Mouse (Mus musculus): ENCODE data around the gene Hmox2.

The Hmox2 gene

DNA sequence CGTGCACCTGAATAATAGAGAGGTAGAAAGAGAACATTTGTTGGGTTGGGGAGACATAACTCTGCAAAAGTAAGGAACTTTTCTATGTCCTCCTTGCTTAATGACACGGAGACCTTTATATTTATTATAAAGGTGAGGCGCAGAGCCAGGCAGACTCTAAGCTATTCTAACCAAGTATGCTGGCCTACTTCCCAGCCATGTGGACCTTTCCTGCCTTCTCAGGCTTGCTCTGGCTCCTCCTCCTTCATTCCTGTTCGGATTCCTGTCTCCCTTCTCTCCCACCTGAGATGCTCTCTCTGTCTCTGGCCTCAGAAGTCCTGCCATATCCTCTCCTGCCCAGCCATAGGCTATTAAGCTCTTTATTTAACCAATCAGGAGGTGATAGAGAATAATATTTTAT, 895 bp upstream of the Hmox2 start:
- DNase-seq (ENCODE audit: low spot score), result no peak

DNA sequence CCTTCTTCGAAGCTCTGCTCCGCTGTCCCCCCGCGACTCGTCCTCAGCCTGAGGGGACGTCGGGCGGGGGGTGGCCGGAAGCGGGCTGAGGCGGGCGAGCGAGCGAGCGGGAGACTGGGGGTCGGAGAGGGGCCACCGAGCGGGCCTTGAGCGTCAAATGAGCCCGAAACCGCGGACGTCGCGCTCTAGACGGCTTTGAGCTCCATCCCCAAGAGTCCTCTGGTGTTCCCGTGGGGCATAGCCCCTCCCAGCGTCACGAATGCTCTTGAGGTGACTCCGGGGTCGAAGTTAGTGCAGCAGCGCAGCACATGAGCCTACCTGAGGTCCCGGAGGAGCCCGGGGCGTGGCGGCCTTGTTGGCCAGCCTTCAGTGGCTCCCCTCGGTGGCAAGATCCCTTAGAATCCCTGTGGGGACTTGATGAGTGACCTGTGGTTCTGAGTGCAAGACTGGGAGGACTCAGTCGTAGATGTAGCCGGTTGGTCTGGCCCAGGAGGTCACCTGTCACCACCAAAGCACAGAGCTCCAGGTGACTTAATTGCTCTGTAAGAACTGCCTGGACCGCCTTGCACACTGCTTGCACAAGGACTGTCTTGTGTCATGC, 467 bp downstream of the Hmox2 start:
- no peak for DNase-seq (ENCODE audit: low spot score)

DNA sequence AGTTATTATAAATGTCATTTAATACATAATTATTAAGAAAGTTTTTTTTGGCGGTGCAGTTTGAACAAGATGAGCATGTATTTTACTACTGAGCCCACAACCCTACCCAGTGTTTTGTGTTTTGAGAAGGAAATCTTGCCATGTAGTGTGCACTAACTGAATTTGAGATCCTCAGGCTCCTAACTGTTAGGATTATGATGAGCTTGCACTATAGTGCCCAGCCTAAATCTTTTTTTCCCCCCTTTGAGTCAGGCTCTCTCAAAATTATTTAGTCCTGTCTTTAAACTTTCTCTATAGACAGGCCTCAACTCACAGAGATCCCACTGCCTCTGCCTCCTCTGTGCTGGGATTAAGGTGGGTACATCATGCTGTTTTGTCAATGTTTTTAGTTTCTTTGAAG, 1.4 kb downstream of the Hmox2 start:
- no peak for DNase-seq (ENCODE audit: low spot score)

DNA sequence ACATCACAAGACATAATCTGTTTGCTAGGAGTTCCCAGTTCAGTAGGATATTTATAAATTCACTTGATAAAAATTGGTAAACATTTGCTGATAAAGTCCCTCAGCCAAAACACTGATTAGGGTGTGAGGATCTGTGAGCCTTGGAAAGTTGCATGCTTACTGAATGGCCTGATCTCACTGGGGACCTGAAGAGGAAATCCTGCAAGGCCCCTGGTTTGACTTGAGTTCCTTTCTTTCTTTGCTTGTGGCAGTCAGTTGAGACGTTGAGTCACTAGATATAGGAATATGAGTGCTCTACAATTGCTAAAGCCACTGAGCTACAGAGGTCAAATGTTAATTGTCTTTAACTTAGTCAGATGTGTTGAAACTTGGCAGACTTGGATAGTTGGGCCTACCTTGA, 1.8 kb downstream of the Hmox2 start:
- no peak for DNase-seq (ENCODE audit: low spot score)

DNA sequence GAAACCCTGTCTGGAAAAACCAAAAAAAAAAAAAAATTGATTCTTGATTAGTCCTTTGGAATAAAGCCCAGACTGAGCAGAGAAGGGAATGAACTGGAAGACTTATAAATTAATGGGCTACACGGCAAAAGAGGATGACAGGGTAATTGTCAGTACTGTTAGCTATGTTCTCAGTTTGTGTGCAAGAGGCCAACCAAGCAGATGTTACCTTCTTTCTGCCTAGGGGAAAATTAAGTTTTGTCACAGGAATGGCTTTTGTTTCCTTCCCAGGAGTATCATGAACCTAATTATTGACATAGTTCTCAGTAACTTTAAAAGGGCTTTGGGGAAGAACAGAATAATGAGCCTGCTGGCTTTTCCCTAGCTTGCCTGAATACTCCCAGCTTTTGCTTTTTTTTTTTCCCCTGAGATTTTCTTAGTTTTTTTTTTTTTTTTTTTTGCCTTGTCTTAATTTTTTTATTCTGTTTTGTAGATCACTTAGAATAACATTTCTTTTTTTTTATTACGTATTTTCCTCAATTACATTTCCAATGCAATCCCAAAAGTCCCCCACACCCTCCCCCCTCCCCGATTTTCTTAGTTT, 4.7 kb downstream of the Hmox2 start:
- DNase-seq (ENCODE audit: low spot score), result no peak

DNA sequence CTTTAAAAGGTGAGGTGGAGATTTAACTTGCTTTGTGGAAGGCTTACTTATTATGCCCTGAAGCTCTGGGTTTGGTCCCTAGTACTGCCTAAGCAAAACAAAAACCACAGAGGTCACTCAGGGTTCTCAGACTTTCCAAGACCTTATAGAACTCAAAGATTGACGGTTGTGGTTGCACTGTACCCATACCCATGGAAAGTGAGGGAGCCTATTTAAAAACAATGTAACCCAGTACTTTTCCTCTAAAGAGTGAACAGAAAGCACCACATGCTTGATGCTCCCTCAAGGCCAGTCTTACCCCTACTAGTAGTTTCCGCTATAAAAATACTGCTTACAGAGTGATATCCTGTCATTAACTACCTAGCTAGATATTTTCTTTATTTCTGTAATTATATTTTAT, 10.1 kb downstream of the Hmox2 start:
- DNase-seq (ENCODE audit: low spot score), result no peak

DNA sequence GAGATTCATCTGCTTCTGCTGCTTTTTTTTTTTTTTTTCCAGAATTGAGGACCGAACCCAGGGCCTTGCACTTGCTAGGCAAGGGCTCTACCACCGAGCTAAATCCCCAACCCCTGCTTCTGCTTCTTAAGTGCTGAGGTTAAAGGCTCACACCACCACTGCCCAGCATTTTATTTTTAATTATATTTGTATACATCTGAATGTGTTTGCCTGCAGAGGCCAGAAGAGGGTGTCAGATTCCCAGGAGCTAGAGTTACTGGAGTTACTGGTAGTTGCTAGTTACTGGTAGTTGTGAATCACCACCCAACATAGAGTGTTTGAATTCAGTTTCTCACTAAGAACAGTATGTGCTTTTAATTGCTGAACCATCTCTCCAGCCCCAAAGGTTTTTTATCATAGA, 13.8 kb downstream of the Hmox2 start:
- no peak for DNase-seq (ENCODE audit: low spot score)

DNA sequence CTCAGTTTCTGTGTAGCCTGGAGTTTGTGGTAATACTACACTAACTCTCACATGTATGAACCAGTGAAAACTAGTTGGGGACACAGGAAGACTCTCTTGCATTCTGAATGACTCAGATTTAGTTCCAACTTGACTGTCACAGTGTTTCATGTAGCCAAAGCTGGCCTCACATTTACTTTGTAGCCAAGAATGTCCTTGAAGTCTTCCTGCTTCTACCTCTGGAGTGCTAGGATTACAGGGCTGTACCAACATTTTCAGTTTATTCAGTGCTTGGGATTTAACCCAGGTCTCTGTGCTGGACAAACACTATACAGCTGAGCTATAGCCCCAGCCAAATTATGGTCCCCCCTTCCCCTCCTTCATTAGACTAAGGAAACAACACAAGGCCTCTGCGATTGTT, 16.0 kb downstream of the Hmox2 start:
- DNase-seq (ENCODE audit: low spot score), result no peak

DNA sequence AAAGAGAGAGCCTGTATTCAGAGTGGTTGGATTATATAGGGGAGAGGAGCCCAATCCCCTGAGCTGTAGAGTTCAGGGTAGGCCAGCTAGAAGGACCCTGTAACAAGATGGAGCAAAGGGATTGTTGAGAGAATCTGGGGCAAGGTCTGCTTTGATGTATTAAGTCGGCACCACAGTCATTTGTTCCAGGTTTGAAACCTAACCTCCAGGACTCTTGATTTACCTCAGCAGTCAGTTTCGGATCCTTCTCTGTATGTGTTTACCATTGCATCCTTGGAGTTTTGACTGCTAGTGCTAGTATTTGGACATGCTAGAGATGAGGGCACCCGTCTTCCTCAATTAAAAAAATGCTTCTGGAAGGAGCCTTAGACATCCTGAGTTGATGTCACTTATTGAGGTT, 26.0 kb downstream of the Hmox2 start:
- no peak for DNase-seq (ENCODE audit: low spot score)

DNA sequence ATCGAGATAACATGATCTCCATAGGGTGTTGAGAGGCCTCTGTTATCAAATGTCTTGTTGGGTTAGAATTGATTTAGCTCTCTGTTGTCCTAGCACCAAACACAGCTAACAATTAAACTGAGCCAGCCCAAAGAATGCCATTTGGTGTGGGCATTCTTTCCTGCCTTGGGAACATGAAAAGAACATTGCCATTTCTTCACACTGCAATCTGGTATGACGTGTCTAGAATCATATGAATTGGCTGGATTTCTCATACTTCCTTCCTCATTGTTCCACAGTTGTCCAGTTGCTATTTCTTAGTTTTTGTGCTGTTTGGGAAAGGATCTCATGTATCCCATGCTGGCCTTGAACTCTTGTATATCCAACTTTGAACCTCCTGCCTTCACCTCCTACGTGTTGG, 27.9 kb downstream of the Hmox2 start:
- DNase-seq (ENCODE audit: low spot score), result no peak

DNA sequence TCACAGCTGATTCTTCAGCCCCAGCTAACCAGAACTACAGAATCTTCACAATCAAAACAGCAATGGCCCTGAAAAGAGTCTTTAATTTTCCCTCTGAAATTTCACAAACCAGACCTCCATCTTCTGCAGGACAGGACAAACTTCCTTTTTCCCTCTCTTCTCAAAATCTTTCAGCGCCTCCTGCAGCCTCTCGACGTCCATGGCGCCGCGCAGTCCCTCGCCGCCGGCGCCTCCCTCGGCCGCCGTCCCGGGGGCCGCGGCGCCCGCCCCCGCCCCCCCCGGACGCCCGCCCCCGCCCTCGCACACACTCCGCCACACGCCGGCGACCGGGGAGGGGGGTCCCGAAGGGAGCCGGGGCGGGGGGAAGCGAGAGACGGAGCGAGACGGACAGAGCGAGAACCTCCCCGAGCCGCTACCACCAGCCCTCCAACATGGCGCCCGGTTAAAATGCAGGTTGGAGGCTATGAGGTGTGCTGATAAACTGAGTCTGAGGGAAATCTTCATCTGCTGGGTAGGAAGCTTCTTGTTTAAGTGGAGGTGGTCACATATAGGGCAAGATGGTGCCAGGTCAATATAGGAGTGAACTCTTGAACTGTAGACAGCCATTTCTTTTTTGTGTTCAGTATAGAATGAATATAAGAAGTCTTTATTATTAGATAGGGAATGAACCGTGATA, 30.6 kb downstream of the Hmox2 start:
- DNase-seq (ENCODE audit: low spot score), result peak; percentile 29

DNA sequence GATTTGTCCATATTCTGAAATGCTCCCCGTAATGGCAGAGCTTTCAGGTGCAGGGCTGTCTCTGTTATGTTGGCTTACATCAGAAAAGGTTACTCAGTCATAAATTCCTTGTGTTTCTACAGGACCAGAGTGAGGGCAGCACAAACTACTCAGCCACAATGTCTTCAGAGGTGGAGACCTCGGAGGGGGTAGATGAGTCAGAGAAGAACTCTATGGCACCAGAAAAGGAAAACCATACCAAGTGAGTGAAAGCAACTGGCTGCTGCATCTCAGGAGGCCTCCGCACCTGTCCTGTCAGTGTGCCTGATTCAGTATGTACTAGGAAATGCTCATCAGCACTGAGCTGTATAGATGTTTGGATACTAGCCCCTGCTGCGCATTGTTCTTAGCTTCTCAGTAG, 36.3 kb downstream of the Hmox2 start:
- no peak for DNase-seq (ENCODE audit: low spot score)

DNA sequence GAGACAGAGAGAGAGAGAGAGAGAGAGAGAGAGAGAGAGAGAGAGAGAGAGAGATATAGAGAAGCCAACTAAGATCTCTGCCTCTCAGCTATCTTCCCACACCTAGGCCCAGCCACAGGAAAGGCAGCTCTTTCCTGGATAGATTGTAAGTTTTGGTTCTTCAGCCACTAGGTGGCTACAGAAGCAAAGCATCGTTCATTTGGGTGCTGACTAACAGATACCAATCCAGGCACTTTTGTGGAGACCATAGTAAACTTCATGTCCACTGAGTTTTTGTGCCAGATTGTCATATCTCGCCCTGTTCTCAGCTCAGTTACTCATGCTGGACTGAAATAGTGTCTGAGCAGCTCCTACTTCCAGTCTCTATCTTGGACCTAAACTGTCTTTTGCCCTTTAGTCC, 37.1 kb downstream of the Hmox2 start:
- peak; percentile 21 for DNase-seq (ENCODE audit: low spot score)

DNA sequence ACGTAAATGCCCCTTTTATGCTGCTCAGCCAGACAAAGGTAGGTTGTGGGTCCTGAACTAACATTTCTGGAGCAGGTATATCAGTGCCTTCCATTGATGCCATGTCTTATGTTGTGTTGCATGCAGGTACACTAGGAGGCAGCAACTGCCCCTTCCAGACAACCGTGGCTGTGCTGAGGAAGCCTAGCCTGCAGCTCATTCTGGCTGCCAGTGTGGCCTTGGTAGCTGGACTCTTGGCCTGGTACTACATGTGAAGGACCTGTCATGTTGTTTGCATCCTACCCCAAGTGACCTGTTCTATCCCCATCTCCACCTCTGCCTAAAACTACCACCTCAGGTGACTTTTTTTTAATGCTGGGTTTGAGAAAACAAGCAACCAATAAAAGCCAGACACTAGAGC, 39.7 kb downstream of the Hmox2 start:
- DNase-seq (ENCODE audit: low spot score), result no peak

DNA sequence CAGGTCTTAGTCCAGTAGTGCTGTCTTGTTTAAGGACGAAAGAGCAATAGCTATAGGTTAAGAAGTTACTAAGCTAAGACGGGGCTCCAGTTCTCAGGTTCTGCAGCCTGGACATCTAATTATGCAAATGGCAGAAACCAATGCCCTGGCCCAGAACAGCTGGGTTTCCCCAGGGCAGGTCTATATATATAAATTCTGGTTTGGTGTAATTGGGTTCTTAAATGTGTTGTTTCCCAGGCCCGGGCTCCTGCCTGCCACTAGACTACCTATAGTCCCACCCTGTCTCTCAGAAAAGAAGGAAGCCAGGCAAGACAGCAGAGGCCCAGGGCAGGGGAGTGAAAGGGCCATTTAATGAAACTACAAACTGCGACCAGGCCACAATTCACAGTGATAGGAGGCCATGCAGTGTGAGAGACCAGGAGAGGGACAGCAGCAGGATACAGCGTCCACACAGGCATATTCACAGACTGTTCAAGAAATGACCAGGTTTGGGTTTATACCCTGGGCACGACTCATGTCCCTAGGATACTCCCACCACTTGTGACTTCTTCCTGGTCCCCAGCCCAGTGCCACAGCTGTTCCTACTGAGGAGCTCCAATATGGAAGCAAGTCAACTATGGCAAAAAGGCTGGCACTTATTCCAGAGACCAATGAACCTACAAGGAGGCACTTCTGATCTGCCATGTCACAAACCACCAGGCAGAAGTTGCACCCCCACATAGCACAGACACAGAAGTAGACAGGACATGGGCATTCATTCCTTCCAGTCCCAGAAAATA, 41.0 kb downstream of the Hmox2 start:
- no peak for DNase-seq (ENCODE audit: low spot score)

DNA sequence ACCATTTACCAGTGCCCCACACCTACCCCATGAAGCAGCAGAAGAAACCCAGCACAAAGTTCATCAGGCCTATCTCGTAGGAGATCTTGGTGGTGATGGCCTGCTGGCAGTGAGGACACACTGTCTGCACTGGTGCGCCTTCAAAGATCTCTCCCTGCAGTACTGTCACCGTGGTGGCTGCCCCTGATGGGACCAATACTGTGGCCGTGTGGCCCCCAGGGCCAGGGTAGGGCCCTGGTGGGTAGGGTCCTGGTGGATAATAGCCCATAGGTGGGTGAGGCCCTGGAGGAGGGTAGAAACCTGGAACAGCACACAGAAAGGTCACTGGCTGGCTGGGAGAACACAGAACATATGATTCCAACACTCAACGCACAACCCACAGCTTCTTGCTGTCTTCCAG, 42.6 kb downstream of the Hmox2 start:
- DNase-seq (ENCODE audit: low spot score), result no peak

DNA sequence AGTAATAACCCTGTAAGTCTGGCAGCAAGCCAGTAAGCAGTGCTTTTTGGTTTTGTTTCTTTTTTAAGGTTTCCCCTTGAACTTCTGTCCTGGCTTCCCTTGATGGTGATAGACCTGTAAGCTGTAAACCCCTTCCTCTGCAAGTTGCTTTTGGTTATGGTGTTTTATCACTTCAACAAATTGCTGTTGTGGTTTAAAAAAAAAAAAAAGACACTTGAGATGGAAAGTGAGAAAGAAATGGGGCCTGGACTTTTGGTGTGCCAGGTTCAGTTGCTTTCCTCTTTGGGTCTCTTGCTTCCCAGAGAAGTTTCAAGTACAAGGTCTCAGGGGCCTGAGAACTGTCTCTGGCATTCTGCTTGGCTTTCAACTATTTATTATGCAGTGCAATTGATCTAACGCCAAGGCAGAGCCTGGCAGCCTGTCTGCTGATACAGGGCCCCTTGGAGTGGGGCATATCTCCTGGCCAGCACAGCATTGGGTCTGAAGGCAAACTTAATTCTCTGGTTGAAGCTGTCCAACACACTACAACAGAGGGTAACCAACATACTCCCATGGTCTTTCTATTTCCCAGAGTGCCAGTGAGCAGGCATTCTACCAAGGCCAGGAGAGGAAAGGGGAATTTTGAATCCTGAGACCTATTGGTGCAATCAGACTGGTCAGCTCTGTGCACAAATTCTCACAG, 47.3 kb downstream of the Hmox2 start:
- no peak for DNase-seq (ENCODE audit: low spot score)

DNA sequence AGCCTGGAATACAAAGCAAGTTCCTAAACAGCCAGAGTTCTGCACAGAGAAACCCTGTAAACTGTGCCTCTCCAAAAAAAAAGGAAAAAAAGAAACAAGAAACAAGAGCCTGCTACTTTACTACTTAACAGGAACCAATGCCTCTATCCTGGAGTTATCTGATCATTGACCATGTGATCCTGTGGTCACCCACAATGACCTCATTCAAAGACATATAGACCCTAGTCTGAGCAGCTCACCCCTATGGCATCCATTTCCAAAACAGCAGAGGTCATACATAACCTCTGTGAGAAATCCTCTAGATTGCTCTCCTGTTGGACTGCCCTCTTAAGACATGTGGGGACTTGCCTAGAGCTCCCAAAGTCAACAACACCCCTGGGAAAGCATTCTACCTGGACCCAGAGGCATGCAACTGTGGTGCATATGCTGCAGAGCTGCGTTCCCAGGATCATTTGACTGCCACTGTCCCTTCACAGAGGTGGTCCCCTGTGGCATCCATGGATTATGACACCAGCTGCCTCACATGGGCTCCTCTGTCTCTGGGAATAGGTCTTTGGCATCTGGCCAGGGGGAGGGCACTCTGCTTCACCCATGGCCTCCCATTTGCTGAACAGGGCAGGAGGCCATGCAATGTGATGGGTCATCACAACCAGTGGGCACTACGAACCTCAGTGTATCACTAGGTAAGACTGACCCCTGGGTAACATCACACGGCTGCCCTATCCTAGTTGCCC, 51.2 kb downstream of the Hmox2 start:
- peak; percentile 16 for DNase-seq (ENCODE audit: low spot score)

DNA sequence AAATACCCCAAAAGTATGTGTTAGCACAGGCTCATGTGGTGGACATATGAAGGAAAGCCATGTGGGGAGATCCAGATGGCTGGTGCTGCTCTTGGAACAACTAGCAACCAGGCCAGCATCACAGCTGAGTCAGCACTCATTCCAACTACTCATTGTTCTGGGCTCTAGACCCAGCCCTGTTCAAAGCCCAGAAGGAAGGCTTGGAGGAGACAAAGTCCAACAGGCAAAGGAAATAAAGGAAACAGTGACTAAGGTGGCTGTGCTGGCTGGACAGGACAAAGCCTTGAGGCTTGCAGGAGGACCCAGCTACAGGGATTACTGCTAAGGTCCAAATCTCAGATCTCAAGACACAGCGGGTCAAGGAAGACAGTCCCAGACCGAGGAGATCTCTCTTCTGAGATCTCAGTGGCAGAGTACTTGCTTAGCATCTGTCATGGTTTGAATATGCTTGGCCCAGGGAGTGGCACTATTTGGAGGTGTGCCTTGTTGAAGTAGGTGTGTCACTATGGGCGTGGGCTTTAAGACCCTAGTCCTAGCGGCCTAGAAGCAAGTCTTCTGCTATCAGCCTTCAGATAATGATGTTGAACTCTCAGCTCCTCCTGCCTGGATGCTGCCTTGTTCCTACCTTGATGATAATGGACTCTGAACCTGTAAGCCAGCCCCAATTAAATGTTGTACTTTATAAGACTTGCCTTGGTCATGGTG, 51.9 kb downstream of the Hmox2 start:
- DNase-seq (ENCODE audit: low spot score), result peak; percentile 70

DNA sequence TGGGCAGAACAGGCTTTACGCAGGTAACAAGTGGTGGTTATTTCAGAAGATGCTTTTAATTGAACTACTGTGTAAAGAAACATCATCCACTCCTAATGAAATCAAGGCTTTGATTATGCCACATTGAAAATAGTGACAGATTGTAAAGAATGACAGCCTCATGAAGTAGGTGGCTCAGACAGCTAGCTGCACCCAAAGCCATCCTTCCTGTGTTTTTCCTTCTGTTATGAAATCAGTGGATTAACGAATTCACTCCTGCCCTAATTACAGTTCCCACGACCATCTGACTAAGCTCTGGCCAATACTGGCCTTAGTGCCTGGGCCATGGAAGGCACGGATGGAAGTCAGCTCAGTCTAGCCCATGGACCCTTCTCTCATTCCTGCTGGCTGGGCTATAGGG, 52.8 kb downstream of the Hmox2 start:
- DNase-seq (ENCODE audit: low spot score), result no peak

DNA sequence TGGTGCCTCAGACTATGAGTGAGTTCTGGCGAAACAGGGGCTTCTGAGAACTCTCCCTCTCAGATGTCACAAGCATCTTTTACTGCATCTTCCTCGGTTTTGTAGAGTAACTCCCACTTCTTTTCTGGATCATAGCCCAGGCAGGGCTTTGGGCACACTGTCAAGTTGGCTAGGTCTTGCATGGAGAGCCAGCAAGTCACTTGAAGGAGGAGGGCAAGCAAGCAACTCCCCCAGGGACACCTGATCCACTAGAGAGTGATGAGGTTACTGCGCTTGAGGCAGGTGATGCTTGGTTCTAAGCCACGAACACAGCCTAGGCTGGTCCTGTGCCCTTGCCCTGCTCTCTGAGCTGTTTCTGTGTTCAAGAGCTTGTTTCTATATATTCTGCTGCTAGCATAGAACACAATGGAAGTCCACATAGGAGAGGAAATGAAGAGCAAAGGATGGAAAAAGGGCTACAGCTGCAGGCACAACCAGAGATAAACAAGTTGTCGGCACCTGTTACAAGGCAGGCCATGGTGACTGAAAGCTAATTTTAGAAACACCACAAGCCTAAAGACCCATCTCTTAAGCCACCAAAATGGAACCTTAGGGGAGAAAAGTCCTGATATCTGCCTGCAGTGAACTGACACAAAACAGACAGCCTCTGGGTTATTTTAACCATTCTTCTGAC, 55.5 kb downstream of the Hmox2 start:
- no peak for DNase-seq (ENCODE audit: low spot score)
